Mouse (Mus musculus) urinary bladder, postnatal 25 days (tissue): Measurements from ENCODE around the gene Epha1.

Source experiments
- DNase-seq: peaks from one replicate; pipeline ENCODE4 v3.0.0; 2022; ENCODE audit warnings: low spot score

The Epha1 gene

DNA sequence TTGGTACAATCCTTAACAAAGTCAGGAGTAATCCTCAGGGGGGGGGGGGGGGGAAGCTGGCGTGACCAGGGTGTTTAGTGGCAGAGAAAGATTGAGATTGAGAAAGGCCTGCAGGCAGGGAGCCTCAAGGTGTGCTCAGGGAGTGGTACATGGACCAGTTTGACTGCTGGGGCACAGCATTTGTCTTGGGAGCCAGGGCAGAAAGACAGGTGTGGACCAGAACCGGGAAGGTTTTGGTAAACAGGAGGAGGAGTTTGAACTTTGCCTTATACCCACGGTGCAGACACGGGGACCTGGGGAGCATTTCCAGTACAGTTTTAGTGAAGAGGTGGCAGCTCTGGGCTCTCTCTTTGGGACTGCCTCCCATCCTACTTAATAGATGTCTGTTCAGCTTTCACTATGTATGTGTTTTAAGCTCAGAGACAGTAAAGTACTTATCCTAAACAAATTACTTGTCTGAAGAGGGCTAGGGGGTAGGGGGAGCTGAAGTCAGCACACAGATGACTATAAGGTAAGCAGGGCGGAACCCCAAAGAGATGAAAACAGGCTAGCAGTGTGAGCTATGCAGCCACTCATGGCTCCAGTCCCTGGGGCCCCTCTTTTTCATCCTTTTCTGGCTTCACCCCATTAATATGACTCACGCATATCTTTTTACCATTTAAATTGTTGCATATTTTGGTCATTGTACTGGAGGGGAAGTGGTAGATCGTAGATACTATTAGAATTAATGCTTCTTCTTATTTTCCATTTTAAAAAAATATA, 782 bp upstream of the Epha1 start:
- DNase-seq = no peak

DNA sequence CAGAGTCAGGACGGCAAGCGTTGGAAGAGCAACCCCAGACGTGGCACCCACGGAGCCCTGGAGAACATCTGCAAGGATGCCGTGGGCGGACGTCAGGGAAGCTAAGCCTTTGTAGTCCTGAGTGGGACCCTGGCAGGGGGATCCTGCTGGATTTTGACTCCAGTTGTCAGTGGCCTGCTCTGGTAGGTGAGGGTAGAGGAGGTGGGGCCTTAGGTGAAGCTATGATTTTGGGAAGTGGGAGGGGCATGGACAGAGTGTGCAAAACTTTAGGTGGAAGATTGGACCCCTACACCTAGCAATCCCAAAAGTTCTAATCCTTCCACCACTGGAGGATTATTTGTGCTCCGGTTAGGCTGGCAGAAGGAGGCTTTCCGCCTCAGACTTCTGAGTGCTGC, 650 bp downstream of the Epha1 start:
- no peak for DNase-seq

DNA sequence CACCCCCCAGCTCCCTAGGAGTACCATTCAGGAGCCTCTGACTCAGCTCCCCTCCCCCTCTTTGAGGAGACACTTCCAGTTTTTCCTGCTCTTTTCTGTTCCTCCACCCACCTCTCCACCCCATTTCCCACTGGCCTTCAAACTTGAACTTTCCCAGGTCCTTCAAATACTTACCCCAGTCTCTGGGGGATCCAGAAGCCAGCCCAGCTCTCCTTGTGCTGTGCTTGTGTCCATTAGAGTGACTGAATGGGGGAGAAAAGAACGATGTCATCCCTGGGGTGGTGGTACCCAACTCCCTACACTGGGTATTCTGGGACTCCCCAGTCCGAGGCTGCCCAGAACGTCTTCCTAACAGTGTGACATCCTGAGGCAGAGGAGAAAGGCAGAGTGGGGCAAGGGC, 1.1 kb downstream of the Epha1 start:
- no peak for DNase-seq

DNA sequence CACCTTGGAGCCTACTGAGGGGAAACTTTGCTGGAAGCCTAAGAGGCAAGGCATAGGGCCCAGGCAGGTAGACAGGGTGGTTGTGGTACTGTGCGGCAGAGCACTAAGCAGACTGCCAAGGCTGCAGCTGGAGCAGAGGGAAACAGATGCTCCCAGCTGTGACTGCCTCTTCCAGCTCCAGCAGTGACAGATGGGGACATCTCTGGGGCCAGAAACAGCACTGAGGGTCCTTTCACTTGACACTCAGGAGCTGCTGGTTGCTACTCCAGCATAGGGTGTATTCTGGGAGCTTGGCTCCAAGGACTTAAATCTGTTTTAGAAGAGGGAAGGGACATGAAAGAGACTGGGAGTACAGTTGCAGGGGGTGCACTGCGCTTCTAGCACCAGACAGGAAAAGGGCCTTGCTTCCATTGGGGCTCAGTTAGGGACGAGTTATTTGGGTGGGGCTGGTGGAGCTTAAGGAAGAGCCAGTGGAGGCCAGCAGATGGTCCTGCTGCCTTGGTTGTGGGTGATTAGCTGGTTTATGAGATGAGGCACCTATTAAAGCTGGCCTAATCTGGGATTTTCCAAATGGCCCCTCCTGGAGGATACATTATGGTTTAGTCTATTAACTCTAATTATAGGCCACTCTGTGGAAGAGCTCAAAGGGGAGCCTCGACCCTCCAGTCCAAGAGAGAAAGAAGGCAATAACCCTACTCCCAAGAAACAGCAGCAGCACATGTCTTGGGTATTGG, 2.3 kb downstream of the Epha1 start:
- no peak for DNase-seq

DNA sequence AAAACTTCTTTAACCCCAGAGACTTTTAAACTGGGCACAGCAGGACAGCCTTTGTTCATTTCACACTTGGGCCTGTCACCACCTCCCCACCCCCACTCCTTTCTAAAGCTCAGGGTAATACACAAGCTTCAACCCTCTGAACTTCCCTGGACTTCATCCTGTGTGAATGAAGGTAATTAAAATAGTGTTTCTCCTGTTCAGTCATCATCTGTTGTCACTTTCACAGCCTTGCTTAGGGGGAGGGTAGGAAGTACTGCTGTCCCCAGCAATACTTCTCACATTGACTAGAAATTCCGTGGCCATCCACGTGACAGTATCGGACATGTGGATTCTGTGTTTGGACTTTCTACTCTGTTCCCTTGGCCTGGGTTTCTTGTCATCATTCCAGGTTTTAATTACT, 3.2 kb downstream of the Epha1 start:
- DNase-seq = no peak

DNA sequence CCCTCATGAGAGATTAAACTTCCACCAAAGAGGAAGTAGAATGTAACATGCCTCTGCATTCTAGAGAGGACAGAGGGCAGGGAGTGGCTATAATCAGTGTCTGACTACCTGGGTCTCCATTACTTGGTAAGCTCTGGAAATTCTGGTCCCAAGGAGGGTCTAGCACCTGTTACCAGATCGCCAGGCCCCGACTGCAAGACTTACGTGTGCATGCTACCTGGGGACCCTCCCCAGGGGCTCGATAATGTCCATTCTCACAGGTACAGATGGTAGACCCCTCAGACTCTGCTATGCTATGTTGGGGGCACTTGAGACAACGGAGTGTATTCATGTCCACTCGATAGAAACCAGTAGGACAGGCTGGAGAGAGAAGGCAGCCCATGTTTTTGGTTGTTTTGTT, 7.9 kb downstream of the Epha1 start:
- no peak for DNase-seq

DNA sequence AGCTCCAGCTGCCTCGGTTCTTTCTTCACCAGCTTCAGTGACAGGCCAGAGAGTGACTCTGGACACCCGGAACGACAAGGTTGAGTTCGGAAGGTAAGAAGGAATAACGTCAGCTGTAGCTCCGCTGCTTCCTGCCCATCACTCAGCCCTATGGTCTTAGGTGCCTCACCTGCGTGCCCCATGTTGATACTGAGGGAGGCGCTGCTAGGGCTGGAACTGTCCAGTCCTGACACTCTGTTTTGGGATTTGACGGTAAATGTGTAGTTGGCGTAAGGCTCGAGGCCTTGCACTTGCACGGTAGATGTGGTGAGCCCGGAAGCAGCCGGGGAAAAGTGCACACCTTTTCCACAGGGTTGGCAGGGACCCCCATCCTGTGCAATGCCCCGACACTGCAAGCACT, 8.5 kb downstream of the Epha1 start:
- no peak for DNase-seq

DNA sequence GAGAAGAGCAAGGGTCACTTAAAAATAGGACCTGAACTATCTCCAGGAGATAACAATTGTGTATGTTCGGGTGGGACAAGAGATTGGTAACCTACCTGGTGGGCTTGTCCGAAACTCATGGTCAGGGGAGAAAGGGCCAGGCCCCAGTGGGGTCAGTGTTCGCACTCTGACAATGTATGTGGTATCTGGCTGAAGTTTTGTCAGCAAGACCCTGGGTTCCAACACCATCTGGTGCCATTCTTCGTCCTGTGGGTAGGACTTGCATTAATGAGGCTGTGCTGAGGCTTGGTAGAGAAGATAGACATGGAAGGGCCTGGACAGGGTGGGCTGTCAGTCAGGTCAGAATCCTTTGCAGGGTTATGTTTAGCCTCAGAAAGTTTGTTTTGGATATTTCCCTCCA, 9.0 kb downstream of the Epha1 start:
- no peak for DNase-seq

DNA sequence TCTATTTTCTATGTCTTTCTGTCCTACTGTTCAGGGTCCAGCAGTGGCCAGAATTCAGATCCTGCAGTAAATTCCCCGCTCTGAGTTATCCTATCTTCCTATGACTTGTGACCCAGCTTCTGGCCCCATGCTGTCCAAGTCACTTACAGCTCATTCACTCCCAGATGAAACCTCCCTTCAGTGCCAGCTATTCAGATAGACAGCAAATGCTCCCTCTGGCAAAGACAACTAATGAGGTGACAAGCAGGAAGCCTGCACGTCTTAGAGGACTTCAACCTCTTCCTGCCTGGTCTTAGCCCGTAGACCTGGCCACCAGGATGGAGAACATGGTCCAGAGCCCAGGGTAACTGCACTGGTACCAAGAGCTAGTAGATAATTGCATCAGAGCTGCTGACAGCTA, 10.1 kb downstream of the Epha1 start:
- DNase-seq = no peak

DNA sequence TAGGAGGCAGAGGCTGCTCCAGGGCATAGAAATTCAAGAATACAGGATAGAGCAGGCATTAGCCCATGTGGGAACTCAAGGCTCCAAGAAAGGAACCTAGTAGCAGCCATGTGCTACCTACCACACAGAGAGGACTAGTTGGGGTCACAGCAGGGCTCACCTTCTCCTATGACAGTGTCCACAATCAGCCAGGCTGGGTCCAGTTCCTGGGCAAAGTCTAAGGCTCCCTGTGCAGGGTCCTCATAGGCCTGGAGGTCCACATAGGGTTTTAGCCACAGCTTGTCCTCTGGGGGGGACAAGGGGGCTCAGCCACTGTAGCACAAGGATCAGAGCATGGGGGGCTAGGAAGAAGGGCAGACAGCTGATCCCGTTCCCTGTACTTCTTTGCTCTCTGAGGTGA, 10.6 kb downstream of the Epha1 start:
- no peak for DNase-seq

DNA sequence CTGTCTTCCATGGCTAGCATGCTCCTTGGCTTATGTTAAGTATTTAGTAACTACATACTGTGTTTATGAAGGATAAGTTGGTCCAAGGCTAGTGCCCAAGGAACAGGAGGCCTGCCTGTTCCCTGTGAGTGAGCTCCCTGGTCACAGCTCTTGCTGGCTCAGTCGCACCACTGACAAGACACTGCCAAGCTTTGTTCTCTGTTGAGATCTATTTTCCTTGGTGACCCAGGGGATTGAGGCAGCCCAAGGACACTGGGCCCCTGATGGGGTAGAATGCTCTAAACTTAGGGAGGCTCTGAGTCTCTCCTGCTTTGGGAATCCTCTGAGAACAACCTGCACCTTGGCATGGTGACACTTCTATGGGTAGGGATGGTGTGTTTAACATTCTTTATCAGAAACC, 11.0 kb downstream of the Epha1 start:
- DNase-seq = no peak

DNA sequence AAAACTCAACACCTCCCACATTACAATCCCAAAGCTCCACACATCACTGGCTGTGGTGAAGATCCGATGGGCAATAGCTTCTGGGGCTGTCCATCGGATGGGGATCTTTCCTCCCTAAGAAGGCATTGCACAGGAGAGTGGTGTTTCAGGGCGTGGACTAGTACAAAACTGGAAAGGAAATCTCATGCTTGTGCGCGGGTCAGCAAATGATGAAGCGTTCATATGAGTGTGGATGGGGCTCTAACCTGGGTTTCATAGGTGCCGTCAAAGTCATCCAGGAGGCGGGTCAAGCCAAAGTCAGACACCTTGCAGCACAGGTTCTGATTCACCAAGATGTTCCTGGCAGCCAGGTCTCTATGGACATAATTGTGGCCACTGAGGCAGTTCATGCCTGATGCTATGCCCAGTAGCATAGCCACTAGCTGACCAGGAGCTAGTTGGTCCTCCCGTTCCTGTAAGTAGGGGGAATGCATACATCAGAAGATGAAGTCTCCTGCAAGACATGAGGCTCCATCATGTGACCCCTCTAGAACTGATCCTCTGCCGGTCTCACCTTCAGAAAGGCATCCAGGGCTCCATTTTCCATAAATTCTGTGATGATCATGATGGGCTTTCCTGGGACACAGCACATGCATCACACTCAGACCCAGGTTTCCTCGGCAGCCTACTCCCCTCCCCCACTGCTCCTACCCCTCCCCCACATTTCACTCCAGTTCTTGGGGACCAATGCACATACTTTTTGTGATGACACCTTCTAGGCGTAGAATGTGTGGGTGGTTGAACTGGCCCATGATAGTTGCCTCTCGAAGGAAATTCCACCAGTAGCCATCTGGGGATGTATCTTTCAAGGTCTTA, 11.8 kb downstream of the Epha1 start:
- DNase-seq = no peak

DNA sequence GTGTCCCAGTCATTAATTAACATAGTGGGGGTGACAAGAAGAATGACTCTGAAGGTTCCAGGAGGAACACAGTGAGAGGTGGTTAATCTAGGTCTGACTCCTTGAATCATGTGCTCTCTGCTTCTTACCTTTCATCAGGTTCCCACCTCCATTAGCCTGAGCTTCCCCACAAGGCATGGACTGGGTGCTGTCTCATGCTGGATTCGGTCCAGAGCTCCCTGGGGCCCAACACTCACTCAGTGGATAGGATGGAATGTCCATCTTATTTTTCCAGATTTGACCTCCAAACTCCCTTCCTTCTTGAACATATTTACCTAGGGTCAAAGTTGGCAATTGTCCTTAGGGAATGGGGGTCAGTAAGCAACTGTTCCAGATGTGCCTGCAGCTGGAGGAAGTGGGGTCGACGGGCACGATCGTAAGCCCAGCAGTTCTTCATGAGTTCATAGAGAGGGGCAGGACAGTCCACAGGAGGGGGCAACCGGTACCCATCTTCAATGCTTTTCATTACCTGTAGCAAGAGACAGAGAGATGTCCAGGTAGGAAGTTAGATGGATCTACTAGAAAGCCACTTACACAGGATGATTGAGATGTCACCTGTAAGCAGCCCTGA, 12.7 kb downstream of the Epha1 start:
- no peak for DNase-seq

DNA sequence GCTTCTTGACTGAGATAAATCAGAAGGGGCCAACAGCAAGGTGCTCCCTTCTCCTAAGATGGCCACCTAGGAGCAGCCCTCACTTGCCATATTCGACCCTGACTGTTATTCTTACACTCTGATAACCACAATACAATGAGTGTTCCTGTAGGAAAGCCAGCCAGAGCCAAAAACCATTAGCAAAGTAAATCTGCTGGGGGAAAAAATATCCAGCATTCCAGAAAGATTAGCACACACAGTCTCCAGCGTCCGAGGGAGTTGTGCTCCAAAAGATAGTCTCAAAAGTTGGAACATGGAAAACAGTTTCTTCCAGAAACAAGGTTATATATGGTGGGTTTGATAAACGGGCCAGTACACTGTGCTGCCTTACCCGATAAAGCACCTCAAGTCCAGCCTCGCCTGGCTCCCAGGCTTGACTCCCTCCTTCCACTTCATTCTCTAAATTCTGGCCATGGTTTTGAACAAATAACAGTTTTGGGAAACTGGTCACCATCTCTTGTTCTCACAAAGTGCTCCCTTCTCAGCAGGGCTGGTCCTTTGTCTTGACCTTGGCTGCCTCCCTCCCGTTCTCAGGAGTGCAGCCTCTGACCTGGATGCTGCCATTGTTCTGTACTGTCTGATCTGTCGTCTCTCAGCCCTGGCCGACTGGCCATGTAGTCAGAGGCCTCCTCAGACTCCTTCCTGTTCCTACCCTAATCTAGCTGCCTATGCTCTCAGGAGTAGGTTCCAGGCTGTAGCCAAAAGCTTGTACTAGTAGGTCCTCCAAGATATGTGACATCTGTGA, 13.5 kb downstream of the Epha1 start:
- no peak for DNase-seq

DNA sequence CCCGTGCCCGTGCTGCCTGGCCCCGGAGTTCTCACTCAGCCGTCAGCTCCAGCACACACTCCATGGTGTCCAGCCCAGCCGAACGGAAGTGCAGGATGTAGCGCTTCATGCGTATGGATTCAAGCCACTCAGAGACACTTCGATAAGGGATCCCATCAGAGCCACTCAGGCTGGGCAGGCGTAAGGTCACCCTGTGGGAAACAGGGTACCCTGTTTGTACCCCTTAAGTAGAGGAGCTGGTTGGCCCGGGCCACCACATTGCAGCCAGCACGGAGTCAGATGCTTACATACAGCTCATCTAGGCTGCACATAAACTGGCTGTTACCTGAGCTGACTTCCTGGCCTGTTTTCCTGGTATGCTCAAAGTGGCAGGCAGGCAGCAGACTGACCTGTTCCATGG, 14.2 kb downstream of the Epha1 start:
- no peak for DNase-seq

DNA sequence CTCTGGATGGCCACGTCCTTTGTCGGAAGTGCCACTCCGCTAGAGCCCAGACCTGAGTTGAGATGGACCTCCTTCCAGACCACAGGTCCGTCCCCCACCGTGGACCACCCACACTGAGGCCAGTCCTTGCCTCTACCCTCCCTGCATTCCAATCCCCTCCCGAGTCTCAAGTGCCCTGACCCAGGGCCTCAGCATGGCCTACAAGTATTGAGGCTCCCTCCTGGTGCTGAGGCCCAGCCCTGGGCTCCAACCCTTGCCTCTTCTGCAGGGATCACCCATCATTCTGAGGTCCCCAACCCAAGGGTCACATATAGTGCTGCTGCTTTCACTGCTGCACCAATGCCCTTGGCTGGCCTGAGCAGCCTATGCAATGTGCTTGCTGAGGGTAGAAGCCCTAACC, 15.2 kb downstream of the Epha1 start:
- DNase-seq = no peak

DNA sequence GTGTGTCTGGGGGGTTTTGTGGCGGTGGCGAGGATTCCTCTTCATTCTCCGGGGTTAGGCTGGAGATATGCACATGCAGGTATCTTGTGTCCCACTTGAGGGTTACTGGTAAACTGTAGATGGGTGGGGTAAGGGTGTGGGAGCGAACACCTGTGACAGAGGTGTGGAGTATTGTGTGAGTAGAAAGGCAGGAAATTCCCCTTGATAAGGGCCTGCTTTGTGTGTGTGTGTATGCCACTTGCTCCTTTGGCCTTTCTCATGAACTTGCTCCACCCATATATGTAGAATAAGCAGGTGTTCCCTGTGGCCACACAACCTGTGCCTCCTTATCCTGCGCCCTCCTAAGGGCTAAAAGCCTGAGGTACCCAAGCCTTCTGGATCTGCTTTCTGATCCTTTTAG, 16.2 kb downstream of the Epha1 start:
- no peak for DNase-seq

DNA sequence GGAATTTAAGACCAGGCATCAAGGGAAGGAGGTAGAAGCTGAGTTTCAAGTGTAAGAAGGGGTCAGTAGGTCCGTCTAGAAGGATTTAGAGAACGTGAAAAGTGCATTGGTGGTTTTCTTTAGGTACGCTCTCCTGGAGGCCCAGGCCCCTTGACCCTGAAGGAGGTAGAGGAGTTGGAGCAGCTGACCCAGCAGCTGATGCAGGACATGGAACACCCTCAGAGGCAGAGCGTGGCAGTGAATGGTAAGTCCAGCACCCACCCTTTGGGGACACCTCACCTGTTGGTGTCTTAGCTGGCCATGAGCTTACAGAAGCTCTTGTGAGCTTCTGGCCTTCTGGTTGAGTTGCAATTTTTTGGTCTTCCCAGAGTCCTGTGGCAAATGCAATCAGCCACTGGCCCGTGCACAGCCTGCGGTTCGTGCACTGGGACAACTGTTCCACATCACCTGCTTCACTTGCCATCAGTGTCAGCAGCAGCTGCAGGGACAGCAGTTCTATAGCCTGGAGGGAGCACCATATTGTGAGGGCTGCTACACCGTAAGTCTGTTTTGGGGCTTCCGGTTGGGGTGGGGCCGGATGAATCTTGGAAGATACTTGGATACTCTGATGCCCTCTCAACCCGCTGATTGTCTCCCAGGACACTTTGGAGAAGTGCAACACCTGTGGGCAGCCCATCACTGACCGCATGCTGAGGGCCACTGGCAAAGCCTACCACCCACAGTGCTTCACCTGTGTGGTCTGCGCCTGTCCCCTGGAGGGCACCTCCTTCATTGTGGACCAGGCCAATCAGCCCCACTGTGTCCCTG, 17.1 kb downstream of the Epha1 start:
- no peak for DNase-seq

DNA sequence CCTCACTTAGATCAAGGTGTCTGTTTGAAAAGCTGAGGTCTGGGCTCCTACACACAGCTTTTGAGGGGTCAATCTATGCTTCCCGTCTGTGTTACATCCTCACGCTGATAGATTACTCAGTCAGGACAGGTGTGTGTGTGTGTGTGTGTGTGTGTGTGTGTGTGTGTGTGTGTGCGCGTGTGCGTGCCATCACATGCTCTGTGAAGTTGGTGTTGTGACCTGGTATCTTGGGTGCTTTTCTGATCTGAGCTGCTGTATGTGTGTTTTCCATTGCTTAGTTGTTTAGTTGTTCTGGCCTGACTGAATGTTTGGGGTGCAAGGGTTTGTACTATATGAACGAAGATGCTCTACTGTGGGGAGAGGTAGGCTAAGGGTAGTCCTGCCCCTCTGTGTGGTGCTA, 17.7 kb downstream of the Epha1 start:
- no peak for DNase-seq

DNA sequence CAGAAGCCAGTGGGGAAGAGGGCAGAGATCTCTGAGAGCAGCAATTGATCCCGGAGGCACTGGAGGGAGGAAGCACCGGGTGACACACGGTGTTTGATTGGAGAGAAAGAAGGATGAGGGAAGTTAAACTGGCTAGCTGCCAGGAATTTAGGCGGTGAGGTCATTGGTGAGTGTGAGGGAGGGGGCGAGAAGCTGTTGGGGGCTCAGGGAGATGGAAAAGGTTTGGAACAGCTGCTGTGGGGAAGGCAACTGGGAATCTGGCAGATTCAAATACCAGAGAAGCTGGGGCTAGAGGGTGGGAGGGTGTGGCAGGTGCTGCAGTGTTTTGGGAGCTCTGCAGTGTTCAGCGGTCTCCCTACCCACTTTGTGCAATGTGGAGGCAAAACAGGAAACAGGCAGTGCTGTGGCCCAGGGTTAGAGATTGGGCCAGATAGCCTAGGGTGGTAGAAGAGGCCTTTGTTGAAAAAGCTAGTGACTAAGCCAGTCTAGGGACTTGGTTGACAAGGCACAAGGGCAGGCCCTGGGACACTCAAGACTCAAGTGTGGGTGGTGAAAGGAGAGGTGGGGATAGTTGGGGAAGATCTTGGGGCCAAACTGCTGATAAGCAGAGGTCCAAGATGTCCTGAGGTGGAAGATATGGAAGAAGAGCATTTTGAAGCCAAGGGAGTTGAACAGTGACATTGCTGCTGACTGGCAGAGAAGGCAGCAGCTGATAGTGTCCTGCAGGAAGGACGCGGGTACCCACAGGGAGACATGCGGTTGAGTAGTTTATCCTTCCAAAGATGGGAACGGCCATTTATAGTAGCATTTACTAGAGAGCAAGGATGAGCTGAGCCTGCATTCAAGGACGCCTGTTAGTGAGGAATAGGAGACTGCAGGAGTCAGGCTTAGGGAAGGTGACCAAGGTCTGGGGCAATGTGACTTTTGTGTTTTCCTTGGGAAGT, 18.7 kb downstream of the Epha1 start:
- no peak for DNase-seq
